Mouse (Mus musculus) heart, embryonic 14.5 days (tissue): ENCODE results near the gene Lrrc9. TPM values are rescaled to one million over a fixed set of nuclear protein-coding genes. Genes with fewer than 3 reads are reported as not detected.

Experiments used
- ATAC-seq: fragments of 200-750 bp; cut with Nextera tagmentation; 2 replicates; pipeline ENCODE4 v1.8.0; 2017; ENCODE audit warnings: low read depth, moderate TSS enrichment; ENCODE audit not compliant: insufficient number of reproducible peaks, insufficient read depth, low FRiP score
- H3K27ac ChIP-seq, 2 experiments: fragments of 200-500 bp in 1 of 2; fragments of 300-500 bp in 1 of 2; sonication (generic) in 1 of 2; replicated peaks in 1 of 2; 2 replicates each; pipeline ENCODE4 v1.5.1; 2012 to 2014; ENCODE audit warnings: low read depth in 2 of 2, low read length in 2 of 2, control low read depth in 1 of 2, mild to moderate bottlenecking in 1 of 2, mixed read lengths in 1 of 2; ENCODE audit not compliant: control insufficient read depth in 1 of 2, insufficient read depth in 1 of 2
- H3K27me3 ChIP-seq: fragments of 300-500 bp; sonication (generic); 2 replicates; pipeline ENCODE4 v1.6.1; 2014; ENCODE audit warnings: mild to moderate bottlenecking, low read length, control low read depth; ENCODE audit not compliant: control insufficient read depth, insufficient read depth
- H3K36me3 ChIP-seq: fragments of 300-500 bp; sonication (generic); 2 replicates; pipeline ENCODE4 v1.6.1; 2014; ENCODE audit warnings: mild to moderate bottlenecking, control low read depth, low read length, mixed read lengths; ENCODE audit not compliant: control insufficient read depth, insufficient read depth
- H3K4me1 ChIP-seq, 2 experiments: fragments of 200-500 bp in 1 of 2; fragments of 300-500 bp in 1 of 2; sonication (generic) in 1 of 2; 2 replicates each; pipeline ENCODE4 v1.6.1; 2012 to 2014; ENCODE audit warnings: low read length in 2 of 2, control low read depth in 1 of 2, mixed read lengths in 1 of 2; ENCODE audit not compliant: control insufficient read depth in 2 of 2, insufficient read depth in 2 of 2
- H3K4me2 ChIP-seq: fragments of 300-500 bp; sonication (generic); 2 replicates; pipeline ENCODE4 v1.6.1; 2014; ENCODE audit warnings: mild to moderate bottlenecking, low read length
- H3K4me3 ChIP-seq, 2 experiments: fragments of 200-500 bp in 1 of 2; fragments of 300-500 bp in 1 of 2; sonication (generic) in 1 of 2; 2 replicates each; pipeline ENCODE4 v1.5.1; 2012 to 2014; ENCODE audit warnings: low read length in 2 of 2, mild to moderate bottlenecking in 2 of 2, control low read depth in 1 of 2, low read depth in 1 of 2, moderate library complexity in 1 of 2; ENCODE audit not compliant: control insufficient read depth in 1 of 2, insufficient read depth in 1 of 2
- H3K9ac ChIP-seq: fragments of 300-500 bp; sonication (generic); 2 replicates; pipeline ENCODE4 v1.6.1; 2014; ENCODE audit warnings: mild to moderate bottlenecking, low read length
- H3K9me3 ChIP-seq: fragments of 300-500 bp; sonication (generic); 2 replicates; pipeline ENCODE4 v1.6.1; 2016; ENCODE audit warnings: low read length, control low read depth; ENCODE audit not compliant: control insufficient read depth
- WGBS: fragments of 180-500 bp; shearing (Covaris S2); extraction: QIAGEN DNeasy Blood & Tissue Kit; methylation state at CpG from one replicate; pipeline ENCODE4 v1.1.7; 2014; 5-methylcytosine and 5-hydroxymethylcytosine counted together
- polyA plus RNA-seq: library from polyadenylated mRNA; unstranded; fragments of >200 nt; fragmentation: Nextera tagmentation; extraction: Ambion mirVana; gene quantifications from 2 replicates; pipeline ENCODE4 v1.2.1, GENCODE M21; 2014

Lrrc9 gene
- polyA plus RNA-seq, 1 experiment from 2014 or later, result 0.77 TPM

- no peak overlapping the region for H3K9ac ChIP-seq
These were observed 73.8 kb downstream of the Lrrc9 start for GRCm38 (mm10) chr12:72515446-72515845.

GRCm38 (mm10) chr12:72518114-72518728 lies 76.6 kb downstream of the Lrrc9 start:
- H3K27me3 ChIP-seq, result no peaks in the 10 kb centered on the region
- no peak for ATAC-seq
- no peak overlapping the region for H3K9ac ChIP-seq
- no peak overlapping the region for H3K4me2 ChIP-seq
- H3K36me3 ChIP-seq, result no peaks in the 10 kb centered on the region
- H3K9me3 ChIP-seq, result no peaks in the 10 kb centered on the region
- no peak overlapping the region for H3K4me3 ChIP-seq
- 85% methylated on average over 12 of the region's 12 CpGs for WGBS
- no peak overlapping the region for H3K27ac ChIP-seq
- no peaks in the 10 kb centered on the region for H3K4me1 ChIP-seq

More at GRCm38 (mm10) chr12:72515446-72515845, 73.8 kb downstream of the Lrrc9 start:
- no peaks in the 10 kb centered on the region for H3K36me3 ChIP-seq
- H3K27ac ChIP-seq, result no peak overlapping the region
- H3K4me3 ChIP-seq, result no peak overlapping the region
- H3K27me3 ChIP-seq, result no peaks in the 10 kb centered on the region
- no peaks in the 10 kb centered on the region for H3K4me1 ChIP-seq
- H3K9me3 ChIP-seq, result no peaks in the 10 kb centered on the region
- WGBS, result 62% methylated on average over 3 of the region's 3 CpGs
- ATAC-seq, result no peak
- H3K4me2 ChIP-seq, result no peak overlapping the region

DNA sequence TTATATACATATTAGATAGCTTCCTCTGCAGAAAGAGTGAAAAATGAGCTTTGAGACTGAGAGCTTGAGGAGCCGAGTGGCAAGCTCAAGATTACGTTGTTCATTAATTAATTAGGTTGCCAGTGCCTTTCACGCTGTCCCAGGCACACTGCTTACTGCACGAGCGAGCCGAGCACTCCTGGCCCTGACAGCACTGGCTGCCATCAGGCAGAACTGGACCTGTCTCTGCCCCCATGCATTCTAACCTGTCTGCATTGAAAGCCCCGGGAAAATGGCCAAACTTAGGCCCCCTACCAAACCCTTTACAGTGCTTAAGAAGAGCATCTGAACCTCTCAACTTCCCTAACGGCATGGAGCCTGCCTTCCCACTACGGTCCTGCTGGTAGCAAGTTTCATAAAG lies 77.7 kb downstream of the Lrrc9 start:
- no peak for ATAC-seq
- Histone ChIP-seq H3K36me3 (no peaks in the 10 kb centered on the region), H3K27me3 (no peaks in the 10 kb centered on the region), H3K27ac (no peak overlapping the region), H3K4me2 (no peak overlapping the region), H3K9me3 (no peaks in the 10 kb centered on the region), H3K9ac (no peak overlapping the region), H3K4me1 (no peaks in the 10 kb centered on the region), H3K4me3 (no peak overlapping the region)
- 74% methylated on average over 9 of the region's 9 CpGs for WGBS

- no peak overlapping the region for H3K9ac ChIP-seq
- H3K4me3 ChIP-seq, result no peak overlapping the region
- H3K36me3 ChIP-seq, result no peaks in the 10 kb centered on the region
- H3K4me1 ChIP-seq, result no peaks in the 10 kb centered on the region
- H3K27ac ChIP-seq, result no peak overlapping the region
- H3K4me2 ChIP-seq, result no peak overlapping the region
- H3K9me3 ChIP-seq, result no peaks in the 10 kb centered on the region
- no peaks in the 10 kb centered on the region for H3K27me3 ChIP-seq
- 67% methylated on average over 5 of the region's 5 CpGs for WGBS
- no peak for ATAC-seq
These were observed 78.2 kb downstream of the Lrrc9 start for GRCm38 (mm10) chr12:72519855-72520254.

- H3K36me3 ChIP-seq, result no peaks in the 10 kb centered on the region
- no peak overlapping the region for H3K27ac ChIP-seq
- H3K4me2 ChIP-seq, result no peak overlapping the region
- H3K4me1 ChIP-seq, result no peaks in the 10 kb centered on the region
- H3K9me3 ChIP-seq, result no peaks in the 10 kb centered on the region
- no peak overlapping the region for H3K9ac ChIP-seq
- H3K4me3 ChIP-seq, result no peak overlapping the region
- ATAC-seq, result no peak
- H3K27me3 ChIP-seq, result no peaks in the 10 kb centered on the region
- WGBS, result 3% methylated on average over 2 of the region's 2 CpGs
These were observed 79.0 kb downstream of the Lrrc9 start for GRCm38 (mm10) chr12:72520645-72521044.

- ATAC-seq, result no peak
- H3K4me2 ChIP-seq, result no peak overlapping the region
- H3K9me3 ChIP-seq, result peaks cover 5% of the 10 kb centered on the region; the same call in 1 of the 2 replicates
- H3K27ac ChIP-seq, result no peak overlapping the region
- no peak overlapping the region for H3K4me3 ChIP-seq
- H3K9ac ChIP-seq, result no peak overlapping the region
- no peaks in the 10 kb centered on the region for H3K36me3 ChIP-seq
- no peaks in the 10 kb centered on the region for H3K4me1 ChIP-seq
- WGBS, result 28% methylated on average over 4 of the region's 4 CpGs
- H3K27me3 ChIP-seq, result no peaks in the 10 kb centered on the region
These were observed 83.9 kb downstream of the Lrrc9 start for GRCm38 (mm10) chr12:72525588-72525987.

- Histone ChIP-seq H3K36me3 (no peaks in the 10 kb centered on the region), H3K4me1 (0 out of 4 replicates have a peak, but pooled peaks cover 0 to 4% of the 10 kb centered on the region in 2 experiments), H3K9me3 (peaks cover 5% of the 10 kb centered on the region; the same call in 1 of the 2 replicates), H3K4me3 (no peak overlapping the region), H3K27ac (no peak overlapping the region), H3K9ac (no peak overlapping the region), H3K27me3 (no peaks in the 10 kb centered on the region), H3K4me2 (no peak overlapping the region)
- ATAC-seq, result no peak
- 56% methylated on average over 7 of the region's 7 CpGs for WGBS
These were observed 90.6 kb downstream of the Lrrc9 start for GRCm38 (mm10) chr12:72532303-72532702.

DNA sequence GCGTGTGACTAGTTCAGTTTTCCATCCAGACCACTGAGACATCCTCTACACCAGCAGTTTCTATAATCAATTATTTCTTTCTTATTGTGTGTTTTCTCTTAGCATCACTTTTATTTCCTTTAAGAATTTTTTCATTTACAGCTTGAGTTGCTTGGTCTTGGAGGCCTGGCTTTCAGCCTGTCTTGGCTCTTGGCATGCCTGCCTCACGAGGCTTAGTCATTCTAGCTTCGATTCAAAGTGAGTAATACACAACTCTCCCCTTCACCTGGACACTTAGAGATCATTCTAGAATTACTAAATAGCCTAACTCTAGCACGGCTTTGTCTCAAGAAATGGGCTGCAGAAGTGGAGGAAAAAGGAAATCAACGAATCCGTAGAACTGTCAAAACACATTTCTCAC lies 92.3 kb downstream of the Lrrc9 start:
- Histone ChIP-seq H3K9me3 (peaks cover 5% of the 10 kb centered on the region; the same call in 1 of the 2 replicates), H3K4me3 (no peak overlapping the region), H3K36me3 (no peaks in the 10 kb centered on the region), H3K27ac (no peak overlapping the region), H3K4me1 (peaks cover 0 to 6% of the 10 kb centered on the region in 2 experiments; a peak in 1 of 4 replicates), H3K27me3 (no peaks in the 10 kb centered on the region), H3K9ac (no peak overlapping the region), H3K4me2 (no peak overlapping the region)
- no peak for ATAC-seq
- WGBS, result 76% methylated on average over 6 of the region's 6 CpGs
